Mouse (Mus musculus) lung, postnatal 14 days (tissue): ENCODE measurements around the gene Prdm1.

Experiments
- DNase-seq: peaks from one replicate; pipeline ENCODE4 v3.0.0; 2021

Prdm1 gene

DNA sequence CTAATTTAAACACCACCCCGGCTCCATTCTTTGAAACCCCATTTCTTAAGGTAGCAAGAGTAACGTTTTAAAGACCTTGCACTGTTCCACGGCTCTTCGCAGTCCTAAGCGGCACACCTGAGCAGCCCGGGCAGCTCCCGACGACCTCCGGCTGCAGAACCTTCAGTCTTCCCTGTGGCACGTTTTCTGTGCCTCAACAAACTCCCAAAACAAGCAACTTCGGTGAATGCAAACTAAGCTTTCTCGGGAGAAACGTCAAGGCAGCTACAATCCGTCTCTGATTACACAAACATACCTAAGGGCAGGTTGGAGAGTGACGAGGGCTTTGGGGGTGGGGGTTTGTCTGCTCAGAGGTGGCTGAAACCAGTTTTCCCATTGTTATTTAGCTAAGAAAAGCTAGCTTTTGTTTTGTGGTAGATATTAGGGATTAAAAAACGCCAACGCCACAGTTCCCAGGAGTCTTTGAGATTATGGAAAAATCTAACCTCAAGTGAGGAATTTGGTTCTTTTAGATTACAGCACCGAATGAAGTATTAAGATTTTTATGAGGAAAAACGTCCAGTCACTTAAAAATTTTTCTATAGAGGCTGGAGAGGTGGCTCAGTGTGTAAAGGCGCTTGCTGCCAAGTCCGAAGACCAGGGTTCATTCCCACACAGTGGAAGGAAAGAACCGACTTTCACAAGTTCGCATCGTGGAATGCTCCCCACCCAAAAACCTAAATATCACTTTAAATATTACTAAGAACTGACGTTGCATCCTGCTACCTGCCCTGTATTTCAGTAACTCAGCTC lies at the start of gene Prdm1:
TSS of gene Prdm1 (minus strand) at position 211 of the 792 bp plus-strand sequence.
- DNase-seq: no peak

- no peak for DNase-seq
Observed at GRCm38 (mm10) chr10:44565971-44566370, 37.7 kb upstream of the Prdm1 start.

GRCm38 (mm10) chr10:44565109-44565508 lies 36.8 kb upstream of the Prdm1 start:
- DNase-seq: no peak

GRCm38 (mm10) chr10:44556845-44557244 lies 28.5 kb upstream of the Prdm1 start:
- DNase-seq: no peak

GRCm38 (mm10) chr10:44555317-44555716 lies 27.0 kb upstream of the Prdm1 start:
- no peak for DNase-seq

GRCm38 (mm10) chr10:44553648-44554047 lies 25.3 kb upstream of the Prdm1 start:
- DNase-seq: no peak

- DNase-seq: no peak
Observed at GRCm38 (mm10) chr10:44539033-44539578, 10.8 kb upstream of the Prdm1 start.

- DNase-seq: no peak
Observed at GRCm38 (mm10) chr10:44538137-44538536, 9.8 kb upstream of the Prdm1 start.

DNA sequence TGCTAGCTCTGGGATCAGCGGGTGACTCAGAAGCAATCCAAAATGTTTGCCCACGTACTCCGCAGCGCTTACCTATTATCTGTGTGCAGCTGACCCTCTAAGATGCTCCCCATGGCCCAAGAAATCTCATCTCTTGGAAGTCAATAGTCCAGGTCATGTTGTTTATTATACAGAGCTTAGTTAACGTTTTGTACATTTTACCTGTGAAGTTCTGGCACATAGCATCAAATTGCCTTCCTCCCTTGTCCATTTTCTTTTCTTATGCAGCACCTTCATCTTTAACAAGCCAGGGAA lies 1.7 kb upstream of the Prdm1 start:
- DNase-seq: no peak

DNA sequence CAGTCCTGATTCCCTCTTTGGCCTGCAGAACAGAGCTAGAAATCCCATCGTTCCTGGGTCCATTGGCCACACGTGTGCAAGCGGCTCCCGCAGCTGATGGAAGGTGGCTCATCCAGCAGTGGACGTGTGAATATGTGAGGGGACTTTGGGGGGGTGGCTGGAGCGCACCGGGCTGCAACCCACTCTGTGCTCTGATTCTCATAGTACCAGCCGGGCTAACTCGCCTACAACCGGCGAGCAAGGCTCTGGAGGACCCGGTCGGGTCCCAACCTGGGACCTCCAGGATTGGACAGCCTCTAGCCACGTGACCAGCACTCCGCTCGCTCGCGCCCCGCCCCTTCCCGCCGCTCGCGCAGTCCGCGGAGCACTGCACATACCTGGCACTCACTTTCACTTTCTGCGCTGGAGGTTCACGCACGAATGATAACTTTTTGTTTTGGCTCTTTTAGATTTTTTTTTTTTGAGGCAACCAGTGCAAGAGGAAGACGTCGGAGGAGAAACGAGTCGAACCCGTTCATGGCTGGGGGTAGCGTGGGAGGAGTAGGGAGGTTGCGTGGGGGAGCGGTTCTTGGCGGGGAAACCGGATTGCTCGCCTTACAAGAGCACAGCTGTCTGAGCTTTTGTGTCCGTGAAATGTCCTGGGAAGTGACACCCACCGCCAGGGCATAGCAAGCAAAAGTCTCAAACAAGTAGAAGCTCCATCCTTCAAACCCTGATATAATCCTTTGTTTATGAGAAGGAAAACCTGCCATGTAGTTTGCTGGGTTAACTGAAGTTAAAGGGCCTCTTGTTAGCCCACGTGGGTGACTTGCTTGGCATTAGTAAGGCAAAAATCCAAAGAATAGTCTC lies 1.1 kb upstream of the Prdm1 start:
- DNase-seq: peak; percentile 88

- DNase-seq: peak; percentile 16
Observed at GRCm38 (mm10) chr10:44527651-44528050, 650 bp downstream of the Prdm1 start.

DNA sequence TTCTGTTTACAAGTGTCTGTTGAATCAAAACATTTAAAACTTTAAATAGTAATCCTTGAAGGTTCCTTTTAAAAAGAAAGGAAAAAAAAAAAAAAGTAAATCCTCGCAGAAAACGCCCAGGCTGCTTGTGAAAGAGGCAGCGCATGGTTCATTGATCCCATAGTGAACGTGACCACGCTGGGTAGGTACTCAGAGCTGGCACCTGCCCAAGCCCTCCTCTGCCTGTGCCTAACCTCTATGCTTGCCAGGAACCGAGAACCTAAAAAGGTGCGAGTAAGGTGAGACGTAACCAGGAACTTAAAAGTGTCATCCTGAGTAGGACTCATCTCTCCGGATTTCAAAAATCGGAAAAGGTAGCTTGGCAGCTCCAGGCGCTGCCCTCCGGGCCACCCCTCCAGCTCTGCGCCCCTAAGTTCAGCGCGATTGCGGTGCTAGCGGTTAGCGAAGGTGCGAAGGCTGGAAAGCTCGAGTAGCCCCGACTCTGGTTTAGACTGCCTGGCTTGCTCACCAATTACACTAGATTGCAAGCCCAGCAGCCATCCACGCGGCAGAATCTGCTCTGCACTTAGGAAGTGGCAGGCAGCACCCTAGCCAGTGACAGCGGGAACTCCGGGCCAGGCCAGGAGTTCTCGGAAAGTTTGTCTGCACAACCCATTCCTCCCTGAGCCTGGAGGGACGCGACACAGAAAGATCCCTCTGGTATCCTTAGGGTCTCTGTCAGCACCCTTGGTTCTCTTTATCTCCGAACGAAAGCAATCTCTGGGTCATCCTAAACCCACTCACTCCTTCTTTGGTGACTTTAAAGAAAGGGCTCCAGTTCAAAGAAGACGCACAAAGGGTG lies 1.3 kb downstream of the Prdm1 start:
- DNase-seq: peak; percentile 52

- DNase-seq: no peak
Observed at GRCm38 (mm10) chr10:44520189-44520588, 8.1 kb downstream of the Prdm1 start.

- no peak for DNase-seq
Observed at GRCm38 (mm10) chr10:44518631-44519030, 9.7 kb downstream of the Prdm1 start.

- no peak for DNase-seq
Observed at GRCm38 (mm10) chr10:44513108-44513507, 15.2 kb downstream of the Prdm1 start.

- DNase-seq: no peak
Observed at GRCm38 (mm10) chr10:44511029-44511428, 17.3 kb downstream of the Prdm1 start.

- no peak for DNase-seq
Observed at GRCm38 (mm10) chr10:44508649-44509048, 19.7 kb downstream of the Prdm1 start.

DNA sequence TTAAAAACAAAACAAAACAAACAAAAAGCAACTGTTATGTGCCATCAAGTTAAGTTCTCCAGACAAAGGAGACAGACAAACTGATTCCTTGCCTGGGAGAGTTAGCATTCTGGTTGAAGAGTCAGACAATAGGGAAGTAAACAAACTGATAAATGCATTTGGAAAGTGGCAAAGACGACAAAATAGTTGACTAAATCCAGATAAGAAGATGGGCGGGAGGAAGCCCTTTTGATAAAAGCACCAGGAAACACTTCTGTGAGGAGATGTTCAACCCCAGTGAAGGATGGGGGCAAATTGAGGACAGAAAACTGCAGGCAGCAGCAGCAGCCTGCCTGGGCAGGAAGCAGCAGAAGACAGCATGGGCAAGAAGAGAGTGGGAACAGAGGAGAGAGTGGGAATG lies 20.3 kb downstream of the Prdm1 start:
- DNase-seq: no peak

- DNase-seq: no peak
Observed at GRCm38 (mm10) chr10:44502891-44503290, 25.4 kb downstream of the Prdm1 start.

DNA sequence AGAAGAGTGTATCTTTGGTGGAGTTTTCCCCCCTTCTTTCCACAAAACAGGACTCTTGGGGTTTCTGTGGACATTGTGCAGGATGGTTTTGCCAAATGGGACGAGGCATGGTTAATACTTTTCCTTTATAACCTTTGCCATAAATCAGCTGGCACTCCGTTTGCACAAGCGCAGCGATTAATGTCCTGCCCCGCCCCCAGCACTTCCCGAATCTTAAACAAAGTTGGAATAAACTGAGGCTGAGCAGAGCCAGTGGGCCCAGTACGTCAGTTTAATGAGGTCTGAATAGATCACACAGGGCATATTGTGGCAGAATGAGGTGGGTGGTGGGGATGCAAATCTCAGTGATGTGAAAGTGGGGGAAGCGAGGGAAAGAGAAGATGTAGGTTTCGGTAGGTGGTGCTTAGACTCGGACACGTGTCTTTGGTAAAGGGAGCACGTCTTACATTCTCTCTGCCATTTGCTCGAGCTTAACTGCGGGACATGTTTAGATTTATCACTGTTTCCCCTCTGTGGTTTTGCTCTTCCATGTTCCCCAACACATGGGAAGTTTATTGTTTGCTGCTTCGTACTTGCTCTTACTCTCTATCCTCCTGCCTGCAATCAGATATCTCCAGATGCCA lies 28.3 kb downstream of the Prdm1 start:
- no peak for DNase-seq

DNA sequence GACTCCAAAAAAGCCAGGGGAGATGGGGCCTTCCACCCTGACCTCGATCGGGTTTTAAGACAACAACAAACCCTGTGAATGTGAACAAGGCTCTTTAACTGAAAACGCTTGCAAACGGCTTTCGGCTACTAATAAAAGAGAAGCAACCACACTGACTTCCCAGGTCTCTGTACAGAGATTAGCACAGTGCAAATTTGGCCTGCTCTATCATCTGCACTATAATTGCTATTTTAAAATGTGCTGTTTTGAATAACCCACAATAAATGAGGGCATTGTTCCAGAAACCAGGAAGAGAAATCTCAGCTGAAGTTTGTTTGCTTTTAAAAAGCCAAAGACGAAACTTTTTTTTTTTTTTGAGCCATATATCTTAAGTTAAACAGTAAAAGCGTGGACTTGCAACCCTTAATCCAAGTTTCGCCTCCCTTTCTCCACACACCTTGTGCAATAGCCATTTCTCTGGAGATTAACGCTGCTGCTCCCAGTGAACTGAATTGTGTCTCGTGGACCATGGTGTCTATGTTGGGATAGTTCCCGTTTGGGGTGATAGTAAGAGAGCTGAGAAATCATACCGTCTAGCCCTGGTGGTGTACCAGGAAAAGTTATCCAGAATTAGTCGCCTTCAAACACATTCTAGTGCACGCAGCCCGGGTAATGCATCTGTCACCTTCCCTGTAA lies 34.3 kb downstream of the Prdm1 start:
- no peak for DNase-seq
